Mouse (Mus musculus) liver, adult (tissue): Measurements from ENCODE around the gene Dnaic2.

Source experiments
- GATA4 ChIP-seq: IDR thresholded peaks from 2 replicates; pipeline ENCODE4 v1.6.1; 2014; ENCODE audit warnings: mild to moderate bottlenecking, low read length; ENCODE audit not compliant: insufficient replicate concordance

Gene Dnaic2

DNA sequence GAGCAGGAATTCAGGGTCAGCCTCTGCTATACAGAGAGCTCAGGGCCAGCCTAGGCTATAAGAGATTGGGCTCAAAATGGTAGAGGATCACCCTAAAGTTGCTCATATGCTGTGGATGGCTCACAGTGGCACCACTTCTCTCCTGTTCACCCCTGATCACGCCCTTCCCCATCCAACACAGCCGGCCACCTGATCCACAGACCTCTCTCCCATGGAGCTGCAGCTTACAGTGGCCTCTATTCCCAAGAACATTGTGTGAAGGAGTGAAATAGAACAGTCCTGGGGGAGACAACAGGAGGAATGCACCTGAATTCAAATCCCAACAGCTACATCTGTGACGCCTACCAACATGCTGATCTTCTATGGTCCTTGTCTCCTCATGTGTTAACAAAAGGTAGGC is 71.4 kb downstream of the Dnaic2 start, which contains the start of gene Gpr142:
Gene Gpr142 (plus strand): TSS at position 301 of the 400 bp plus-strand sequence.
- no peak for TF ChIP-seq GATA4

DNA sequence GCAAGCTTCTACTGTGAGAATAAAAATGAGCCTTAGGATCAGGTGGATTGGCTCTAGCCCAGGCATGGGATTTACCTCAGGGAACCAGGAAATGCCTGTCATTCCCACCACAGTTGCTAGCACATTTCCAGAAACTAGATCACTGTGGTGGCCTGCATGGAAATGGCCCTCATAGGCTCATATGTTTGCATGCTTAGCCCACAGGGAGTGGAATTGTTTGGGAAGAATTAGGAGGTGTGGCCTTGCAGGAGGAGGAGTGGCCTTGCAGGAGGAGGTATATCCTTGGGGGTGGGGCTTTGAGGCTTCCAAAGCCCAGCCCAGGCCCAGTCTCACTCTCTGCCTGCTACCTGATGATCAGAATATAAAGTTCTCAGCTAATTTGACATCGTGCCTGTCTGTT is 74.7 kb downstream of the Dnaic2 start:
- no peak for TF ChIP-seq GATA4

DNA sequence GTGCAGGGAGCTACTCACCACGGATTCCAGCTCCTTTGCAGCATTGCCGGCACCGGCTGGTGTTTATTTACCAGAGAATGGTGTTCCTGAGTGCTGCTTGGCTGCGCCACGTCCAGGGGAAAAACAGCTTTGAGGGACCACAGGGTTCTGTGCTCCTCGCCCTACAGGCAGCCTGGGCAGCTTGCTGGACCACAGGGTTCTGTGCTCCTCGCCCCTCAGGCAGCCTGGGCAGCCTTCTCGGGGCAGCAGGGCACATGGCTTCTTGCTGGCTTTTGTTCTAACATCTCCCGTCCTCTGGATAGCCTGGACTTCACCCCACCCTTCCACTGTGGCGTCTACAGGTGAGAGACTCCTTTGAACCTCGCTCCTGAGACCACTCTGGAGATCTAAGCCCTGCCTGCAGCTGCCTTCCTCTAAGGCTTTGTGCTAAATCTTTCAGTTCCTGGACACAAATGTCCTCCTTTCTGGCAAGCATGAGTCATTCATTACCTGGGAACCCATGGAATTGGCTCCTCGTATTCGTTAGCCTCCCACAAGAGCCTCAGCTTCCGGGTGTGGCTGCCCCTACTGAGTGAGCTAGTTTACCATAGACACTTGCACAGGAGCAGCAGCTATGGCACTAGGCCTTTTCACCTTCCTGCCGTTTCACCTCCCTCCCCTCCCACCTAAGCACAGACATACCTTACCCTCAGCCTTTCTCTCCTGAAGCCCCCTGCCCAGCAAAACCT is 75.5 kb downstream of the Dnaic2 start:
- TF ChIP-seq GATA4 = no peak

DNA sequence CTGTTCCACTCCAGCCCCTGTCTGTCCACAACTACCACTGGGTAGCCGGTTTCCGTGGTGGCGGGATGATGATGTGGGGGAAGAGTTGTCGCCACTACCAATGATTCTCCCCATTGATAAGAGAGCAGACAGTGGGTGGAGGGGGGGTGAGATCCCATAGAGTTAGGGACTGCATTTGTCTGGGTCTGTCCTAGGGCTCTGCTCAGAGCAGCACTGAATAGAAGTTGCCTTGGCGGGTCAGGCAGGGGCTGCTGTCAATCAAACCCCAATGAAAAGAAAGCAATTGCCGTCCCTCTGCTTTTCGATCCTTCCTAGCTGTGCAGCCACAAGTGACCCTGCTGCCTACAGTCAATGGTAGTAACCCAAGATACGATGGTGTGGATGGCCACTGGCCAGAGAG is 76.8 kb downstream of the Dnaic2 start:
- no peak for TF ChIP-seq GATA4

DNA sequence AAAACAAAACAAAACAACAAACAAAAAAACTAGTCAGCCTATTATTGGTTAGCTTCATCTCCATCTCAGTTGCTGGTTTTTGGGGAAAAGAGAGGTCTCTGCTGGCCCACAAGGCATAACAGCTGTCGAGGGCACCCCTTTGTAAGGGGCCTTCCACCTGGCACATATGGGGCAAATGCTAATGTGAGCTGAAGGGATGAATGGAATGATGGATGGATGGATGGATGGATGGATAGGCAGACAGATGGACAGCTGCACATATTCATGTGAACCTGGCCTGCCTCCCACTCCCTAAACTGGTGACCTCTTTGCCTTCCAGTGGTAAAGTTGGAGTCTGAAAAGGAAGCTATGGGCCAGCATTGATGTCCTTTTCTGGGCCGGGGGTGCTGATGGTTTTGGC is 79.8 kb downstream of the Dnaic2 start:
- TF ChIP-seq GATA4 = no peak
